Mouse (Mus musculus) adrenal gland, postnatal 10 days (tissue): ENCODE data around the gene Bdh1. TPM values are rescaled to one million over a fixed set of nuclear protein-coding genes. Genes with fewer than 3 reads are reported as not detected.
A peak's percentile ranks its signal among the peaks of the same experiment; 100 is the strongest.
"Not testable (repeated sequence)": the region's sequence is repeated elsewhere in the genome, so short reads cannot be mapped to it uniquely, and the experiment has no call there.

Experiments
- DNase-seq: peaks from one replicate; pipeline ENCODE4 v3.0.0; 2021; ENCODE audit warnings: mixed read lengths
- total RNA-seq, 2 experiments: library from RNA; stranded (reverse); gene quantifications; 2 replicates each; pipeline ENCODE4 v1.2.3; 2021

Gene Bdh1
- total RNA-seq, 2 experiments from 2014 or later = 68.1 to 165 TPM

DNA sequence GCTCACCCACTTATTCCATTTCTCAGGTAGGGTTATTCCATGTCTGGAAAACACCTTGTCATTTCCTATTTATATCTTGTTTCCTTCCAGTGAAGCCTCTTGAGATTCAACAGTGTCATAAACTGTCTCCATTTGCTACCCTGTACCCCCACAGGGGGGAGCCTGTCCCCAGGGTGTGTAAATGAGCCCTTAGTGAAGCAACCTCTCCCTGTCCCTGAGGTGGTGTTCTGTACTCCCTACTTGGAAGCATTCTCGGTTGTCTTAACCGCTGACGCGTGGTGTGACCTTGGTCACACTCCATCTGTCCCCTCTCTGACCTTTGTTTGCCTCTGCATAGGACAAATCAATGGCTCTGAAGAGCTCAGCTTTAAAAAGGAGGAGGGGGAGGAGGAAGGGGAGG lies 43.5 kb downstream of the Bdh1 start:
- DNase-seq = peak; percentile 85

DNA sequence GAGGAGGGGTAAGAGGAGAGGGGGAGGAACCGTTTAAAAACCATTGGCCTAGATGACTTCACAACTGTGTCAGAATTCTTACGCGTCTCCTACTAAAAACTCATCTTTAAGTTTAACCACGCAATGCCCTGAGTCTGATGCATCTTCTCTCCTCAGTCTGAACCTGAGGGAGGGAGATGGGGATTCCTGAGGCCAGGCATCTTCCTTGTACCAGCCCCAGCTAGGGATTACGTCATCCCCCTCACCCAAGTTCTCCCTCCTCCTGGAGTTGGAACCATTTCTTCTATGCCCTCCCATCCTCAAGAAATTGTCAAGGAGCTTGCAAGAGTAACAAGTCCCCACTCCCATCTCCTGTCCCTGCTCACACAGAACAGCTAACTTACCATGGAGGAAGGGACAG lies 44.0 kb downstream of the Bdh1 start:
- DNase-seq = no peak

DNA sequence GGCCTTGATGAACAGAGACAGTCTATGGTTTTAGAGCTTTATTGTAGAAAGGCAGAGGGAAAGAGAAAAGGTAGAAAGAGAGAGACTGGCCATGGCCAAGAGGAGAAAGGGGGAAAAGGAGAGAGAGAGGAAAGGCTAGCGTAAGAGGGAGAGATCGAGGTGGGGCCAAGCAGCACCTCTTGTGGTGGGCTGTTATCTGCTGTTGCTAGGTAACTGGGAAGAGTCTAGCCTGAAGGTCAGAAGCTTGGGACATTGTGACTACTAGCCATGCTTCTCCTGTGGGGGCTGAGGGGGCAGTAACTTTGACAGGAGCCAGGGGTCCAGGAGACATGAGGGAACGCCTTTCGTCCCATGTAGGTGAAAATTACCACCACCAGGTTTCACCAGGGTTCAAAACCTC lies 48.7 kb downstream of the Bdh1 start:
- DNase-seq = not testable (repeated sequence)

- no peak for DNase-seq
Measured at GRCm38 (mm10) chr16:31471994-31472393, 49.9 kb downstream of the Bdh1 start.

GRCm38 (mm10) chr16:31473226-31473625 lies 51.1 kb downstream of the Bdh1 start:
- DNase-seq = no peak

- no peak for DNase-seq
Measured at GRCm38 (mm10) chr16:31475123-31475968, 53.3 kb downstream of the Bdh1 start.

- no peak for DNase-seq
Measured at GRCm38 (mm10) chr16:31476872-31477603, 55.0 kb downstream of the Bdh1 start.

- DNase-seq = no peak
Measured at GRCm38 (mm10) chr16:31485336-31485735, 63.3 kb downstream of the Bdh1 start.

DNA sequence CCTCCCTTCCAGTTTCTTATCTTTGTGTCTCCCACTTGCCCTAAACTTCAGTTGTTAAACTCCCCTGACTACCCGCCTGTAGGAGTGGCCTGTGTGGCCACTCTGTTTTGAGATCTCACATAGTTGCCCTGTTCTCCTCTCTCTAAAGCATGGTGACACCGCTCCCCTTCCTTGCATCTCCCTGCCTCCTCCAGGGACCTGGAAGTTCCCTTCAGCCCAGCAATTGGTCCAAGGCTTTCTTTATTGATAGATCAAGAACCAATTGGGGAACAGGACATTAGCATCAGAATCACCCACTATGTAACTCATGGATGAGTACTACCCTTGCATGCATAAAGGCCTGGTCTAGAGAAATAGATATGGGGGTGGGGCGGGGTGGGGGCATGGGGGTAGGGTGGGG lies 65.2 kb downstream of the Bdh1 start:
- DNase-seq = no peak

GRCm38 (mm10) chr16:31489096-31489495 lies 67.0 kb downstream of the Bdh1 start:
- no peak for DNase-seq

DNA sequence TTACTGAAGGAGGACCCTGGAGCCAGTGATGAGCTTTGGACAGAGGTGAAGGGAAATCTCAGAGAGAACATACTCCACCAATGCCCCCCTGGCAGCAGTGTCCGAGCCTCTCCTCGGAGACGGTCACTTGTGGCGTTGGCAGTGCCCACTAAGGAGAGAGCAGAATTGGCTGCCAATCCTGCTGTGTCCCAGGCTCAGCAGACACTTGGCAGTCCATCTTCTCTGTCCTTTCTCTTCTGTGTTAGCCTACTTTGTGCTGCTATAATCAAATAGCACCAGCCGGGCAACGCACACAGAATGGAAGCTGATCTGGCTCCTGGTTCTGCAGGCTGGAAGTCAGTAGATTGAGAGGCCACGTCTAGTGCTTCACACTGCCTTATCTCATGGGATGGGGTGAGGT lies 68.9 kb downstream of the Bdh1 start:
- no peak for DNase-seq

DNA sequence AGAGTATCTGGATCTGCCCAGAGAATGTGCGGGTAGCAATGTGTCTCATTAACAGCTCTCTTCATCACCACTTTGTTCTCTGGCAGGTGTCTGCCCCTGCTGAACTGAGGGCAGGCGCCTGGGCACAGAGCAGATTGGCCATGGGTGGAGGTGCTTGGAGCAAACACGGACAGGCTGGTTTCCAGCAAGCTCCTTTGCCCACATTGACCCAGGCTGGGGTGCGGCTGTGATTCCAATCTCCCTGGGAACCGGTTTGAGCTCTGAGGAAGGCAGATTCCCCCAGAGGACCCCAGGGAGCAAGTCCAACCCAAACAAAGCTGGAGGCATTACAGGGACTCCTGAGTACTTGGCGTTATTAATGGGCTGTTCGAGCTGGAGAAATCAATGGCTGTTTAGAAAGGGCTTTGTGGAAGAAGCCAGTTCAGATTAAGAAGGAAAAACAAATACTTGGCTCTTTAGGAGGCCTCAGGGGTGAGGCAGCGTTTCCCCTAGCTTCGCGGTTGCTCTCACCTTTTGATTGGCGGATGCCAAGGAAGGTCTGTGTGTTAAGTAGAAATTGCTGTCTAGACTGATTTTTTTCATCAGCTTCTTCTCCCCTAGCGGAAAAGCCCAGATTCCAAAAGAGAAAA lies 71.0 kb downstream of the Bdh1 start:
- DNase-seq = peak; percentile 61

DNA sequence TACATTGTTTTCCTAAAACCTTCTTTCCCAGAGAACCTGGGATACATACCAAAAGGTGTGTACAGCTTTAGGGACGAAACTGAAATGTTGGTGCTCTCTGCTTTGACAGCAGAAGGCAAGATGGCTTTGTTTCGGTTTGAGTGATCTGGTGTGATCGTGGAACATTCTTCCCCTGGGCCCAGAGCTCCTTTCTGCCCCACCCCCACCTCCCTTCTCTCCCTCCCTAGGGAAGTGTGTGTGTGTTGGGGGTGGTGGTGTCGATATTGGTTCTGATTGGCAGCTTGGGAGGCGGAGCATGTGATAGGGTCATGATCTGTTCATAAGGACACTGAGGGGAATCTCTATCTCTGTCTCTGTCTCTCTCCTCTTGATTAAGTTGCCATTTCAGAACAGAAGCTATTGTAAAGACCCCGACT lies 71.5 kb downstream of the Bdh1 start:
- DNase-seq = peak; percentile 49

DNA sequence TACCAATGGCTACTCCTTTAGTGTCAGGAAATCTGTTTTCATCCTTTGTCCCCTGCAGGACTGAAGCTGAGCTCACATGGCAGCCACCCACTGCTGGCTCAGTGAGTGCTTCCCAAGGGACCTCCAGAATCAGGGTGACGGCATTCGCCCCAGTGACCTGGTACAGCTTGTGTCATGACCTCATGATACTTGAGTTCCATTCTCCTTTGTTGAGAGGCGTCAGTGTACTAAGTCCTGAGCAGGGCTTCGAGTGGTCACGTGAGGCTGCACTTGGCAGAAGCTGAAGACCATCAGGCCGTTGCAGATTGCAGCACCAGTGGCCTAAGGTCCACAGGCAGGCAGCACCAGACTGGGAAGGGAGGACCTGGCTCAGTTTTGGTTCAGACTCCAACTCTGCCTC lies 71.9 kb downstream of the Bdh1 start:
- peak; percentile 71 for DNase-seq

DNA sequence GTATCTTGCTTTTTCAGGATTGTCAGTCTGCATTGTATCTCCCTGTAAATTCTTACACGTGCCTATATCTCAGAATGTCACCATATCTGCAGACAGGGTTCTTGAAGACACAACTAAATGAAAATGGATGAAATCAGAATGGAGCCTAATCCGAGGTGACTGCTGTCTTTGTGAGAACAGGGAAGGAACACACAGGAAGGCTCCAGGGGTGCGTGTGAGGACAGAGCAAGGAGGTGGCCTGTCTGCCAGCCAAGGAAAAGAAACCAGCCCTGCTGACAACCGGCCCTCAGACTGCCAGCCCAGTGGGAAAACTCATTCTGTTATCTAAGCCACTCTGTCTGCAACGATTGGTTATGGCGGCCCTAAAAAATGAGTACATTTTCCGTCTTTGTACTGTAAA lies 73.3 kb downstream of the Bdh1 start:
- DNase-seq = peak; percentile 57

DNA sequence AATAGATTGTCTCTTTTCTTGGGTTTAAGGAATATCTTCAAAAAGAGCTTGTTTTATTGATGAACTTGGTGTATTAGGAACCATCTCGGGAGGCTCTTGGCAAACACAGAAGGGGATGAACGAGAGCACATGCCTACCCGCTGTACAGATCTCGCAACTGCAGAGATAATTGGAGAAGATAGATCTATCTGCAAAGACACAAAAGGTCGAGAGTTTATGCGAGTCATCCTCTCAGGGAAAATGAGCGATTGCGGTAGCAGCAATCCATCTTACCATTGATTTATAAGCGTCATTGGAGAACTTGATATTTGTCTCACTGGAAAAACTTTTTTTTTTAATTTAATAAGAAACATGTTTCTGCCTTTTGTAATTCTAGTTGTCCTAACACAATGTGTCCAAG lies 73.7 kb downstream of the Bdh1 start:
- DNase-seq = no peak

DNA sequence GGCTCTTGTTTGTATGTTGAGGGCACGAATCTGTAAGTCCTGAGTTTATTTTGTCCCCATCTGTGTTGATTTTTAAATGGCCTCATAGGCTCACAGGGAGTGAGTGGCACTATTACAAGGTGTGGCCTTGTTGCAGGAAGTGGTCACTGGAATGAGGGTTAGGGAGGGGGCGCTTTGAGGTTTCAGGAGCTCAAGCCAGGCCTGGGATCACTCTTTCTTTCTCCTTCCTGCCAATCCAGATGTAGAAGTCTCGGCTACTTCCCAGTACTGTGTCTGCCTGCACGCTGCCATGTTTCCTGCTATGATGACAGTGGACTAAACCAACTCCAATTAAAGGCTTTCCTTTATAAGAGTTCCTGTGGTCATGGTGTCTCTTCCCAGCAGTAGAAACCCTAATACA lies 76.3 kb downstream of the Bdh1 start:
- DNase-seq = no peak

DNA sequence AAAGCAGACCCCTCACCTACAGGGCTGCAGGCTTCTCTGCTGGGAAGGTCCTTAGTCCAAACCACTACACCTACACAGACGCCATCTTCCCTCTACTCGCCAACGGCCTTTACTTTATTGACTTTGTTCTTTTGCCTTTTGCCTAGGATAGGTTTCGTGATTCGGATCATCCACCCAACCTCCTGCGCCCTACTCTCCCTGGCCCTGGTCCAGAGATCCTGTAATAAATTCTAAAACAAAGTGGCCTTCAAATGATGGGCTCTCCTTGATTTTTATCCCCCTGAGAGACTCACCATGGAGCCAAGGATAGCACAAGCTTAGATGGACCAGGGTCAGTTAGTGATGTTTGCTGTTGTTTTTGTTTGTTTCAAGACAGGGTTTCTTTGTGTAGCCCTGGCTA lies 76.9 kb downstream of the Bdh1 start:
- DNase-seq = peak; percentile 44

DNA sequence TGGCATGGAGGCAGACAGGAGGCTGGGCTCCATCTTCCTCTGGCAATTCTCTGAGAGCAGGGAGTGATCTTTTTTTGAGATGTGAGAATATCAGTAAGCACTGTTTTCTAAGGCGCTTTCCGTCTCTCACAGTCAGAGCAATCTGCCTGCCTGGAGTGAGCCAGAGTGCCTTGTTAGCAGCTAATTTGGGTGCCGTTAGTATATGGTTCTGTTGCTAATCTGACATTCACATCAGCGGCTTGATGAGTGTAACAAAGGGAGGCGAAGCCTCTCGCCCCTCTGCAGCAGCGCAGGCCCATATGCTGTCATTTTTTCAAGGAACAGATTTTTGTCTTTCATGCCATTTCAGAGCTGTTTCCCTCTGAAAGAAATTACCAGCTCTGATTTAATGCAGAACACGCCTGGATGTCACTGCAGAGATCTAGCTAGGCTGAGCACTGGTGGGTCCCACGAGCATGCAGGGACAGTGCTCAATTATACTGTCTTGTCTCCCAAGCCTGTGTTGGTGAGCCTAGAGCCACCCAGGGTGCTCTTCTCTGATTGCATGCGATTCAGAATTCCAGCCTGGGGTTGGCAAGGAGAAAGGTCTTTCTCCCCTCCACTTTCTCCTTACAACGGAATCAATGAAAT lies 77.7 kb downstream of the Bdh1 start:
- DNase-seq = no peak

DNA sequence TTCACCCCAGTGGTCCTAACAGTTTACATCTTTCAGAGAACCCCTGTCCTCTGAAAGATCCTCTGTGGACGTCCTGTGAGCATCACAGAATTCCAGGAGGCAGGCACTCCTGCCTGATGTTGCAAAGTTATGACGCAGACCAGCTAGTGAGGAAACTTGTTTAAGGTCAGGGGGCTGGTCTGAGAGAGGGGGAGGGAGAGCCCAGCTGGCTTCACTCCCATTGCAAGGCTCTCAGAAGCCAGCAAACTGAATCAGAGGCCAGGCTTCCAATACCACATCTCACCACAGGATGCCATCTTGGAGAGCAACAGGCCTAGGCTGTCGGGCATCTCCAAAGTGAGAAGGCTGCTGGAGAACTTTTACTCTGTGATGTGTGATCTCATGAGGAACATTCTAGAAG lies 78.5 kb downstream of the Bdh1 start:
- DNase-seq = peak; percentile 79

DNA sequence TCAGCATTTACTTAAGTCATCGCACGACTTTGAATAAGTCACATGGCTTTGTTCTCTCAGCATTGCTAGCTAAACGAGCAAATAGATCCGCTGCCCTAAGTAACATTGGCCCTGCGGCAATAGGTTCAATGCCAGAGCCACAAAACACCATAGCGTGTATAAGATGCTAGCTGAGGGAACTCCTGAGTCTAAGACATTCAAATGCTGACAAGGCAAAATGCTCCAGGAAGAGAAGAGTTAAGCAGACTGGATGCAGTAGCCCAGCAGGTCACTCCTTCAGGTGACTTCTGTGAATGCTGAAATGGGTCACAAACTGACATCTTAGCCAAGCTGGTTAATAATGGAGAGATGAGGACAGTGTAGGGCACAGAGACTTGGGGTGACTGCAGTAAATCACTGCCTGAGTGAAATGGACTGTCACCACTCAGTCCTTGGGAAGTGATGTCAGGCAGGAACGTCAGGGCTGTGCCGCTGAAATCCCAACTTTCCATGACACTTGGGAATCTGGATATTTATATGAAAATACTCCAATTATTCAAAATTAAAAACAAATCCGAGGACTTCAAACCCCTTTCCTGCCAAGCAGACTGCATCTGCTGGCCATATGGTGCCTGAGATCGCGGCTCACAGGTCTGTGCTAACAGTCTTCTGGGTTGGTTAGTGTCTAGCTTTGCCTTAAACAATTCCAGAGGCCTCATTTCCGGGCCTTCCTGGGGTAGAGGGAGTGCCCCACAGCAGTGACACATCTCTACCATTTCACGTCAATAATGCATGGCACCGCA lies 79.1 kb downstream of the Bdh1 start:
- DNase-seq = no peak
